Mouse (Mus musculus) hindbrain, embryonic 10.5 days (tissue): ENCODE data around the gene Tmem50b. TPM values are rescaled to one million over a fixed set of nuclear protein-coding genes. Genes with fewer than 3 reads are reported as not detected.
A peak's percentile ranks its signal among the peaks of the same experiment; 100 is the strongest.

ENCODE experiments used
- DNase-seq: peaks from one replicate; pipeline ENCODE4 v3.0.0-alpha.2; 2017; ENCODE audit warnings: low spot score
- H3K27ac ChIP-seq: fragments of 300-500 bp; sonication (generic); 2 replicates; pipeline ENCODE4 v1.5.1; 2016; ENCODE audit warnings: mild to moderate bottlenecking, moderate library complexity
- H3K27me3 ChIP-seq: fragments of 300-500 bp; sonication (generic); 2 replicates; pipeline ENCODE4 v1.6.1; 2016; ENCODE audit warnings: mild to moderate bottlenecking; ENCODE audit not compliant: poor library complexity, insufficient read depth, severe bottlenecking
- H3K36me3 ChIP-seq: fragments of 300-500 bp; sonication (generic); 2 replicates; pipeline ENCODE4 v1.6.1; 2016; ENCODE audit warnings: mild to moderate bottlenecking, moderate library complexity
- H3K4me1 ChIP-seq: fragments of 300-500 bp; sonication (generic); replicated peaks from 2 replicates; pipeline ENCODE4 v1.6.1; 2016; ENCODE audit warnings: mild to moderate bottlenecking
- H3K4me3 ChIP-seq: fragments of 300-500 bp; sonication (generic); 2 replicates; pipeline ENCODE4 v1.5.1; 2016; ENCODE audit warnings: mild to moderate bottlenecking, moderate library complexity
- H3K9me3 ChIP-seq: fragments of 300-500 bp; sonication (generic); 2 replicates; pipeline ENCODE4 v1.6.1; 2016; ENCODE audit warnings: mild to moderate bottlenecking, moderate library complexity
- WGBS: fragments of 180-500 bp; shearing (Covaris S2); methylation state at CpG from one replicate; pipeline ENCODE4 v1.1.7; 2016; 5-methylcytosine and 5-hydroxymethylcytosine counted together
- polyA plus RNA-seq: library from polyadenylated mRNA; unstranded; fragments of >200 nt; fragmentation: Nextera tagmentation; extraction: Ambion mirVana; gene quantifications from 2 replicates; pipeline ENCODE4 v1.2.1, GENCODE M21; 2016

The Tmem50b gene
- polyA plus RNA-seq, 1 experiment from 2014 or later: 45.9 TPM

GRCm38 (mm10) chr16:91601693-91602092 lies 4.1 kb upstream of the Tmem50b start:
- no peak overlapping the region for H3K27ac ChIP-seq
- no peak for DNase-seq
- no peaks in the 10 kb centered on the region for H3K9me3 ChIP-seq
- H3K4me1 ChIP-seq: peaks cover 7% of the 10 kb centered on the region
- no peaks in the 10 kb centered on the region for H3K36me3 ChIP-seq
- 83% methylated on average over 9 of the region's 9 CpGs for WGBS
- H3K27me3 ChIP-seq: peaks cover 23% of the 10 kb centered on the region
- H3K4me3 ChIP-seq: no peak overlapping the region

GRCm38 (mm10) chr16:91601081-91601480 lies 3.5 kb upstream of the Tmem50b start:
- Histone ChIP-seq H3K4me1 (peaks cover 12% of the 10 kb centered on the region), H3K9me3 (no peaks in the 10 kb centered on the region), H3K27me3 (peaks cover 29% of the 10 kb centered on the region), H3K36me3 (no peaks in the 10 kb centered on the region), H3K27ac (no peak overlapping the region), H3K4me3 (no peak overlapping the region)
- DNase-seq: no peak
- WGBS: 84% methylated on average over 4 of the region's 4 CpGs

- H3K4me1 ChIP-seq: peaks cover 12% of the 10 kb centered on the region
- H3K4me3 ChIP-seq: no peak overlapping the region
- DNase-seq: no peak
- peaks cover 39% of the 10 kb centered on the region for H3K27me3 ChIP-seq
- no peaks in the 10 kb centered on the region for H3K9me3 ChIP-seq
- no peak overlapping the region for H3K27ac ChIP-seq
- no peaks in the 10 kb centered on the region for H3K36me3 ChIP-seq
Measured at GRCm38 (mm10) chr16:91599242-91599641, 1.6 kb upstream of the Tmem50b start.

GRCm38 (mm10) chr16:91596779-91597671 lies 575 bp downstream of the Tmem50b start:
- peak overlapping the region; percentile 85 for H3K27ac ChIP-seq
- WGBS: under 1% methylated on average over 75 of the region's 75 CpGs
- peaks cover 11% of the 10 kb centered on the region for H3K36me3 ChIP-seq
- peaks cover 16% of the 10 kb centered on the region for H3K4me1 ChIP-seq
- peaks cover 39% of the 10 kb centered on the region for H3K27me3 ChIP-seq
- no peaks in the 10 kb centered on the region for H3K9me3 ChIP-seq
- H3K4me3 ChIP-seq: peak overlapping the region; percentile 80
- no peak for DNase-seq

- peaks cover 39% of the 10 kb centered on the region for H3K27me3 ChIP-seq
- peaks cover 15% of the 10 kb centered on the region for H3K36me3 ChIP-seq
- WGBS: 25% methylated on average over 9 of the region's 9 CpGs
- H3K27ac ChIP-seq: no peak overlapping the region
- no peak for DNase-seq
- H3K4me3 ChIP-seq: peak overlapping the region; percentile 80
- no peaks in the 10 kb centered on the region for H3K9me3 ChIP-seq
- H3K4me1 ChIP-seq: peaks cover 21% of the 10 kb centered on the region
Measured at GRCm38 (mm10) chr16:91596397-91596778, 1.2 kb downstream of the Tmem50b start.

- no peak overlapping the region for H3K27ac ChIP-seq
- no peak for DNase-seq
- H3K36me3 ChIP-seq: peaks cover 15% of the 10 kb centered on the region
- peaks cover 36% of the 10 kb centered on the region for H3K27me3 ChIP-seq
- no peaks in the 10 kb centered on the region for H3K9me3 ChIP-seq
- peaks cover 21% of the 10 kb centered on the region for H3K4me1 ChIP-seq
- no peak overlapping the region for H3K4me3 ChIP-seq
- WGBS: 85% methylated on average over 6 of the region's 6 CpGs
Measured at GRCm38 (mm10) chr16:91595076-91595475, 2.5 kb downstream of the Tmem50b start.

GRCm38 (mm10) chr16:91593262-91593661 lies 4.3 kb downstream of the Tmem50b start:
- H3K27ac ChIP-seq: no peak overlapping the region
- peaks cover 21% of the 10 kb centered on the region for H3K4me1 ChIP-seq
- H3K36me3 ChIP-seq: peaks cover 15% of the 10 kb centered on the region
- no peak overlapping the region for H3K4me3 ChIP-seq
- WGBS: 81% methylated on average over 3 of the region's 3 CpGs
- H3K27me3 ChIP-seq: peaks cover 21% of the 10 kb centered on the region
- H3K9me3 ChIP-seq: no peaks in the 10 kb centered on the region
- no peak for DNase-seq

- WGBS: 74% methylated on average over 8 of the region's 8 CpGs
- H3K4me3 ChIP-seq: no peak overlapping the region
Measured at GRCm38 (mm10) chr16:91592162-91592561, 5.4 kb downstream of the Tmem50b start.

GRCm38 (mm10) chr16:91588703-91589102 lies 8.9 kb downstream of the Tmem50b start:
- Histone ChIP-seq H3K27me3 (no peaks in the 10 kb centered on the region), H3K9me3 (no peaks in the 10 kb centered on the region), H3K4me1 (peaks cover 9% of the 10 kb centered on the region; the same call in 1 of the 2 replicates), H3K27ac (no peak overlapping the region), H3K36me3 (peaks cover 36% of the 10 kb centered on the region), H3K4me3 (no peak overlapping the region)
- 87% methylated on average over 3 of the region's 3 CpGs for WGBS
- no peak for DNase-seq

More at GRCm38 (mm10) chr16:91592162-91592561, 5.4 kb downstream of the Tmem50b start:
- Histone ChIP-seq H3K9me3 (no peaks in the 10 kb centered on the region), H3K4me1 (peaks cover 18% of the 10 kb centered on the region), H3K27me3 (peaks cover 17% of the 10 kb centered on the region; the same call in 1 of the 2 replicates), H3K36me3 (peaks cover 15% of the 10 kb centered on the region), H3K27ac (0 out of 2 replicates have a peak overlapping the region, but pooled peaks have one; percentile 41)
- no peak for DNase-seq

- H3K27ac ChIP-seq: no peak overlapping the region
- 63% methylated on average over 6 of the region's 6 CpGs for WGBS
Measured at GRCm38 (mm10) chr16:91587730-91588453, 9.7 kb downstream of the Tmem50b start.

GRCm38 (mm10) chr16:91586244-91586643 lies 11.4 kb downstream of the Tmem50b start:
- 91% methylated on average over 6 of the region's 6 CpGs for WGBS

More at GRCm38 (mm10) chr16:91587730-91588453, 9.7 kb downstream of the Tmem50b start:
- no peak overlapping the region for H3K4me3 ChIP-seq
- no peak for DNase-seq
- H3K4me1 ChIP-seq: peaks cover 9% of the 10 kb centered on the region; the same call in 1 of the 2 replicates
- no peaks in the 10 kb centered on the region for H3K27me3 ChIP-seq
- H3K36me3 ChIP-seq: peaks cover 37% of the 10 kb centered on the region
- no peaks in the 10 kb centered on the region for H3K9me3 ChIP-seq

GRCm38 (mm10) chr16:91585617-91586016 lies 12.0 kb downstream of the Tmem50b start:
- H3K36me3 ChIP-seq: peaks cover 39% of the 10 kb centered on the region
- no peak for DNase-seq
- H3K4me1 ChIP-seq: no peaks in the 10 kb centered on the region

More at GRCm38 (mm10) chr16:91586244-91586643, 11.4 kb downstream of the Tmem50b start:
- Histone ChIP-seq H3K27ac (no peak overlapping the region), H3K27me3 (no peaks in the 10 kb centered on the region), H3K4me3 (no peak overlapping the region), H3K36me3 (peaks cover 33% of the 10 kb centered on the region), H3K9me3 (no peaks in the 10 kb centered on the region), H3K4me1 (no peaks in the 10 kb centered on the region)
- no peak for DNase-seq

GRCm38 (mm10) chr16:91582307-91582706 lies 15.3 kb downstream of the Tmem50b start:
- no peak overlapping the region for H3K27ac ChIP-seq
- H3K4me1 ChIP-seq: no peaks in the 10 kb centered on the region
- peak; percentile 39 for DNase-seq
- H3K9me3 ChIP-seq: no peaks in the 10 kb centered on the region
- no peaks in the 10 kb centered on the region for H3K27me3 ChIP-seq
- 73% methylated on average over 2 of the region's 2 CpGs for WGBS
- H3K4me3 ChIP-seq: no peak overlapping the region
- peaks cover 42% of the 10 kb centered on the region for H3K36me3 ChIP-seq

More at GRCm38 (mm10) chr16:91585617-91586016, 12.0 kb downstream of the Tmem50b start:
- H3K27me3 ChIP-seq: no peaks in the 10 kb centered on the region
- WGBS: 91% methylated on average over 5 of the region's 5 CpGs
- H3K4me3 ChIP-seq: no peak overlapping the region
- no peaks in the 10 kb centered on the region for H3K9me3 ChIP-seq
- no peak overlapping the region for H3K27ac ChIP-seq
